Mouse (Mus musculus): Measurements from ENCODE around the gene Olfr960.

DNA sequence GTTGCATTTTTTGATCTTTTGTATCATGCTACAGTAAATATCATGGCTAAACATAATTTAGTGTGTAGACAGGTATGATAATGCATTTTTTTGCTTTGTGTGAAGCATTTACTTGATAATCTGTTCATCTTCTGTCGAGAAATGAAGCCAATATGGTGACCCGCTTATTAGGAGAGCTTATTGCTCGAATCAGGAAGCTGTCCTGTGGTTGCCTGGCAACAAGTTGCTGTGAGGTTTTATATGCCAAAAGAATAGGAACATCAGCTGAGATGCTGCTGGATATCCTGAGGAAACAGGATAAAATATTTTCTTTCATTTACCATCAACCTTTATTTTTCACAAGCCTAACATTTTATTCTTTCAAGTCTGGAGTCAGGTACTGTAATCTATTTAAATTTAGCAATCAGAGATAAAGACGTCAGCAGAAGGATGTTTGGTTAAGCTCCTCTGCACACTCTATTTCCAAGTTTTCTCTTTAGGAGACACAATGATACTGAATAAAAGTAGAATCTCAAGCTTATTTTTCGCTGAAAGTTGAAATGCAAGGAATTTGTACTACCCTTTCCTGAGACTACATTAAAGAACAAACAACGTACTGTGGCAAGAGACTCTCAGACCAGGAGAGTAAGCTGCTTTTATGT is 33.7 kb downstream of the Olfr960 start:
- TF ChIP-seq POLR2A (IDR thresholded peaks at IDR 0.05; ENCODE audit: low read depth, low read length) (no peak), CTCF (IDR thresholded peaks at IDR 0.05; ENCODE audit: borderline replicate concordance, insufficient read depth, low read length) (no peak)
